Mouse (Mus musculus) left cerebral cortex, adult 8-10 months (tissue): ENCODE measurements at regions not wholly inside any gene's neighbourhood (a gene's known extent, or its start where the extent isn't known, plus 50 kb on each side); places are given as distances from the start of the nearest gene placed in this dataset.

Experiments used
- DNase-seq, 2 experiments: peaks; one replicate each; pipeline ENCODE4 v3.0.0; 2022; ENCODE audit warnings: low spot score in 2 of 2

DNA sequence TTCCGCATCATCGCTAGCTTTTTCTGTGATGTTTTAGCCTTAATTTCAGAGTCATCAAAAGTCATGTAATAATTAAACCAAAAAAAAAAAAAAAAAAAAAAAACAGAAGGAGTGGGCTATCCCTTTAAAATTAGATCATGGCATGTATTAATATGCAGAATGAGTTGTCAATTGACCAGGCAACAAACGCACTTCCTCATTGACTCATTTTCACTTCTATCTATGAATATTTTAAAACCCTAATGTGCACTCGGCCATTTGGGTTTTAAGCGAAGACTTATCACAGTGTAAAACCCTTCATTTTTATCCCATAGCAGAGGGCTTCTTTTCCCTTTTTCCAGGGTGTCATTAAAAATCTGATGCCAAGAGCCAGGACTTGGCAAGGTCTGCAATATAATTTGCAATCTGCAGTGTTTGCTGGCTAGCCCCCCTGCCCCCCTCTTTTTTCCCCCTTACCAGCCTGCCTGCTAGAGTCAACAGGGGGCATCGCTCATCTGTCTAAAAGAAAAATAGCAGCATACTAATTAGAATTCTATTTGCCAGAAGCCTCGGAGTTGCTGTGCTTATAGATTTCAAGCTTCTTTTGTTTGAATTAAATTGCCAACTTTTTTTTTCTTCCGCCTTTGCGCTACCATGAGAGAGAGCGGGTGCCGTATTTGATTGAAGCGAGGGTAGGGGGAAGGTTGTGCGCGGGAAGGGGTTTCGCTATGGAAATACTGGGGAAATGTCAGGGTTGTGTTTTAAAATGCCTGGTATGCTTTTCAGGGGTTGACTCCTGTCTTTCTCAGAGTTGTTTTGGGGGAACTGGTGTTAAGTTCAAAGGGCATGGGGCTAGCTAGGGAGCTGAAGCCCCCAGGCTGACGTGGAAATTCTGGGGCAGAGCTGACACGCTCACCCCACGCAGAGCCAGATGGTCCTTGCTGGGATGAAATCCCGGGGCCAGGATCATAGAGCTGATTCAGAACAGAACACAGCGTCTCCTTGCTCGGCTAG, 248.3 kb downstream of the Nr2f2 start:
- no peak for DNase-seq

DNA sequence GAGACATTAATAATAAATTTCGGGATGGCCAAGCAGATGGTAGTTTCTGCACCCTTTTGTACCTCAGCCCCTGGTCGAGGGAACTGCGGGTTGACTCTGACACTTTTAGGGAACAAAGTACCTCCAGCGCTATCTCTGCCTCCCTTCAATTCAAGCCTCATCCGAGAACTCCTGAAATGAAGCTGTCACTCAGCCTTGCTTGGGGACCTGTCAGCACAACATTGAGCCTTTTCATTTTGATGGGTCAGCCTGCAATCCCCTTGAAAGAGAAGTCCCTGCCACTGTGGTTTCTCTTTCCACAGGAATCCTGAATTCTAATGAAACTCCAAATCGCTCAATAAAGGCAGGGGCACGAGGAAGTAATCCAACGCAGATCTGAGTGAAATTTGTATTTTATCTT, 257.5 kb downstream of the Nr2f2 start:
- DNase-seq: no peak

DNA sequence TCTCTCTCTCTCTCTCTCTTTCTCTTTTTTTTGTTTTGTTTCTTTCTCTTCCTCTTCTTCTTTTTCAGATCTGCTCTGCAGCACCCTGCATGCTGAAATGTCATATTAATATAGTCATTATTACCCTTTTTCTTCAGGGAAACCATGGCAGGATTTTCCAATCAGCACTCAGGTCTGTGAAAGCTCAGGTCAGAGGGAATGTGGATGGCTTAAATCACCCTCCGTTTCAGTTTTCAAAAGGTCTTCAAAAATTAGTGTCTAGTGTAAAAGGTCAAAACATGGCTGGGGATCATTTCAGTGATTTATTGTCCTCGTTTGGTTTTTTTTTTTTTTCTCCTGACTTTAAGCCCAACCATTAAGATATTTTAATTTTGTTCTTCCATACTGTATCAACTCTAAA, 261.5 kb downstream of the Nr2f2 start:
- DNase-seq: no peak

DNA sequence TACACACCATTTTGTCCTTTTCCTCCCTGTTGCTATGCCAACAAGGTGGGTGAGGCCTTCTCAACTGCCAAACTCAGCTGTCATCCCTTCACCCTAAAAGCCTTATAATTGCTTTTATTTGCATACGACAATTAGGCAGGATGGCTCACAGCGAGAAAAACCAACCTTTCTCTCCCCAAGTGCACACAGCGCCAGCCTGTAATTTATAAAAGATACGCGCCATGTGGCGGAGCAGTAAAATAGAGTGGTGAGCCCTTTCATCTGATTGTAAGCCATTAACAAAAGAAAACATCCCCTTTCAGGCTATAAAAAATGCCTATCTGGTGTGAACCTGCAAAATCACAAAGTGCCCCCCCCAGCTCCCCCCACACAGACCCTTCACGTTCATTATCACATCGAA, 262.0 kb downstream of the Nr2f2 start:
- no peak for DNase-seq

DNA sequence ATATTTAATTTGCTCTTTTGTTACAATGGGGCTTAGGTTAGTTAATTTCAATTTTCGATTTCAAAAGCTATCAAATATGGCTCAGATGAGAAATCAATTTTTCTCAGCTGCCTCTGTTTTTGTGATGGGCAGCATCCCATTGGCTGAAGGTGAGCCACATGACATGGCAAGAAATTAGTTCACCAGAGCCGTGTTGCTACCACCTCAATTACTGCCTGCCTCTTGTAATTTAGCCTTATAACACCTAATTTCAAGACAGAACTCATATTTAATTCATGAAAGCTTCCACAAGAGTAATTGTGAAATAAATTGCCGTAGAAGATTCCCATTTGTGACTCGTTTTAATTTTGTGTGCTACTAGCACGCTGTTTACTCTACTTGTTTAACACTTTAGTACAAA, 262.9 kb downstream of the Nr2f2 start:
- DNase-seq: no peak

DNA sequence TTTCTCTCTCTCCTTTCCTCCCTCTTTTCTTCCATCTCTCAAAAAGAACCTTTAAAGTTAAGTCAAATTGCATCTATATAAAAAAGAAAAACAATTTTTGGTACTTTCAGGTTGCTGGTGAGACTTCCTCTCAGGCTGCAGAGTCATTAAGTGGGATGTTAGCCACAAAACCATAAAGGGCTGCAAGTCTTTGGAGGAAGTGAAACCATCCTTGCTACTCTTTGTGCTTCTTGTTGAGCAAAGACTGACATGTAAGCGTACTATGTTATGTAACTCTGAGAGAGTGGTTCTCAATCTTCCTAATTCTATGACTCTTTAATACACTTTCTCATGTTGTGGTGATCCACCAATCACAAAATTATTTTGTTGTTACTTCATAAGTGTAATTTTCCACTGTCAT, 267.5 kb downstream of the Nr2f2 start:
- DNase-seq: no peak

DNA sequence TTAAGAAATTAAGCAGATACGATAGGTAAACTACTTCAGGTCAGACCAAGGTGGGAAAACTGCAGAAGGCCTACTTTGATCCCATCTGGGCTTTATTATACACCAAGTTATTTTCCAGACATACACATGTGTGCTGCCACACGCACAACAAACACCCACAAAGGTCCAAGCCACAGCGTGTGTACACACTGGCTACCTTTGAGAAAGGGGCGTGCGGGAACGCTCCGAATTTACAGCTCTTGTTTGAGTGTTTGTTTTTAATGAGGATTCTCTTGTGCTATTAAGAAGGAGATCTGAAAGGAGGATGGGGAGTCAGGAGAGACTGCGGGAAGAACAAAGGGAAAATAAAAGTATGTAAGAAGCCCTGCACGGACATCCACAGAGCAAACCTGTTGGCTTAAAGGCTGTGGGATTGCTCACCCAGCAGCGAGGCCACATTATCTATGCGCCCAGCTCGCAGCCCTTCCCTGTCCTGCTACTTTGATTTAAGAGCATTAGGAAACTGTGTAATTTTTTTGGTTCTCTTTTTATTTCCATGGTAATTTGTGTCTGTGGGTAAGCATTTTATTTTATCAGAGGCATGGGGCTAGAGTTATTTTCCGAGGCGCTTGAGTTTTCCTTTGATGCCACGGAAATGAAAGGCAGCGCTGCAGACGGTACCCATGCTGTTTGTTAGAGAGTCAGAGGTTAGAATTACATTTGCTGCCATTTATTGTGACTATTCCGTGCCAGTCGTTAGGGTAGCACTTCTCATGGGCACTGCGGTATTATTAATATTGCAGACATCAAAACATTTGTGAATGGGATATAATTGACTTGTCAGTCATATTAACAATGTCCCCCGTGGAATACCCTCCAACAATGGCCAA, 272.4 kb downstream of the Nr2f2 start:
- DNase-seq: no peak

DNA sequence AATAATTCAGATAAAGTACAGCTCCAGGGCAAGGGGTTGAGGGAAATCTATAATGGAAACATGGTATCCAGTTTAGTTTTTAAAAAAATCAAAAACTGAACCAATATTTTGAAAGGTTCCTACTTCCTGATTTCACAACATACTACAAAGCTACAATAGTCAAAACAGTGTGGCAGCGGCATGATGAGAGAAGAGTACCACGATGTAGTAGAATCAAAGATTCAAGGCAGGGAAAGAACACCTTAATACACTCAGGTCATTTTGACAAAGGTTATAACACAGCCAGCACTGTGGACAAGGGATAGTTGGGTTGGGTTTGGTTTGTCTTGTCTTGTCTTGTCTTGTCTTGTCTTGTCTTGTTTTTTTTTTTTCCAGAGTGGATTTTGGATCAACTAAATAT, 274.4 kb downstream of the Nr2f2 start:
- DNase-seq: no peak

DNA sequence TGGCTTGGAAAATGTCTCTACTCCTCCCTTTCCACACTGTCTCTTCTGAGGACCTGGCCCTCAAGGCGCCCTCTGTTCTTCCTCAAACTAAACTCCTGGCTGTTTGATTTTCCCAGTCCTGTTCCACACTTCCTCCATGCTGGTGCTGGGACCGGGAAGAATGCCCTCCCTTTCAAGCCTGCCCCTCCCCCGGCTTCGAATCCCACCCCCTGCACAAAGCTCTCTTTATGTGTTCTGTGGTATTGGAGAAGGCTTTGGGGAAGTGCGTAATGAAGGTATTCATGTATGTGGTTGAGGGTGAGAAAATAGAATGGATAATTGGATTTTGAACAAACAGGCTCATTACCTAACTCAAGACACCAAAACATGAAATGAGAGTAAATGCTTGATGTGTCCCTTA, 277.4 kb downstream of the Nr2f2 start:
- no peak for DNase-seq

DNA sequence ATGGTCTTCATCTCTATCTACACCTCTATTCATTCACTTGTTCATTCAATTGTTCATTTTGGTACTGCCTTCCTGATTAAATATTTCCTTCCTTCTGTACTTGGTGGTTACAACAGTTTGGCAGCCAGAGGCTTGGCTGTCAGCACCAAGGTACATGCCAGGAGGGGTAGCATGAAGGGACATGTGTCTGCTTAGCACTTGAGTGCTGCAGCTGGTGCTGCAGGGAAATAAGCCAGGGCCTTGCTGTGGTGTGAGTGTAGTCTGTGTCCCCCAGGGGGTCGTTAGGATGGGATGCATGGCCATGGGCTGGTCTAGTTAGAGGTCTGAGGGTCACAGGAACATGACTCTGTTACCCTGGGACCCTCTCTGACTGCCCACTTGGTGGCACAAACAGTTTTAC, 296.9 kb downstream of the Nr2f2 start:
- DNase-seq: no peak

DNA sequence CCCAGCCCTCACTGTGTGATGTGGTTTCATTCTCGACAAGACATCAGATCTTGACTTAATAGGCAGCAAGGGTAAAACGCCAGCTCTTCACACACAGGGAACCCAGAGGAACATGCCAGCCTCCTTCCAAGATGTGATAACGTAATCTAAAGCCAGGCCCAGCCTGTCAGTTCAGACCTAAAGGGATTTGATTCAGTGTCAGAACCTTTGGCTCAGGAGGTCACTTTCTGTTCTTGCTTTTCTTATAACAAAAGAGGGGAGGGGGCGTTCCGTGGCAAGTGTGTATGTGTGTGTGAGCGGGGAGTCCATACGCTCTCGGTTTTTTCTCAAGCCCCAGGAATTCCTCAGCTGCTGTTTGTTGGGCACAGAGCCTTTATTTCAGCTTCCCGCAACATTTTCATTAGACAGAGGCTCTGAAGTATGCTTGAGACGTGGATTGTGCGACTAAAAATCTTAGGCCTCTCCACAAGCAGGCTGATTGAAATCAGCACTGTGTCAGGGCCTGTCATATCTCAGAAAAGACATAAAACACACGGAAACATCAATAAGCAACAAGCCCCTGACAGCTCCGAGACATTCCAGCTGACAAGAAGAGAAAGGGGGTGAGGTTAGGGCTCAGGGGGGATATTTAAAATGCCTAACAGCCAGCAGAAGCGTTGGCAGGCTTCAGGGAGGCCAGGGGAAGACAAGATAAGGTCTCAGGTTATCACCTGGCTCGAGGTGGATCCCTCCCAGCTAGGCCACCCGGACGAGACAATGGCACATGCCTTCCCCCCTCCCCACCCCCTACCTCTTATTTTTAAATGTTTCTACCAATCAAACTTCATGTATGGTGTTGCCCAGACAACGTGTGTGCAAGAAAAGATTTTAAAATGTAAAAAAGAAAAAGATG, 298.5 kb downstream of the Nr2f2 start:
- DNase-seq: no peak

DNA sequence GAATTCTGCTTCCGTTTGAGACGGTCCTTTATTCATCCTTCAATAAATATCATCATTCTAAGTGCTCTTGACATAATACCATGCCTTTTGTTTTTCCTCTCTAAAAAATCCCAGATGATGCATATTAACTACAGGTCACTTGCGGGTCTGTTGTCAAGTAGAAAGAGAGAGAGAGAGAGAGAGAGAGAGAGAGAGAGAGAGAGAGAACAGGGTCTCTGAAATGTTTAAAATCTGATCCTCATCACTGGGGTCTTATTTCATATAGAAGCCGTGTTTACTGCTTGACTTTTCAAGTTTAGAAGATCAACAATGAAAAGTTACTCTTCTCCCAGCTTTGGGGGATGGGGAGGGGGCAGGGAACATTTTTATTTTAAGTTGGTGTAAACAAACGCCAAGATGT, 299.5 kb downstream of the Nr2f2 start:
- no peak for DNase-seq

DNA sequence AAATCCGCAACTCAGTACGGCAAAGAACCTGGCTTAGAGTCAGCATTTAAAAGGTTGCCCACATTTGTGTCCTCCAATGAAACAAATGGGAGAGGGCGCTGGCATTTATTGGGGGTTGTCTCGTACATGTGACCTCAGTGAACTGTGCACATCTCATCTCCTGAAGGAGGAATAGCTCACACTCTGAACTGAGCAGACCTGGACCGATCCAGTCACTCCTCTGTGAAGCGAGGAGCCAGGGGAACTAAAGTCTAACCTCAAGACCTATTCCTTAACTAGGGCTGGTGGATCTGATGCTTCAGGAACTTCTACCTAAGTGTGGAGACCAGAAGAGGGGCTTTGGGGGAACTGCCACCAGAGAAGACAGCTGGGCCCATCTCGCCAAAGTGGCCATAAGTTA, 300.1 kb downstream of the Nr2f2 start:
- DNase-seq: no peak

DNA sequence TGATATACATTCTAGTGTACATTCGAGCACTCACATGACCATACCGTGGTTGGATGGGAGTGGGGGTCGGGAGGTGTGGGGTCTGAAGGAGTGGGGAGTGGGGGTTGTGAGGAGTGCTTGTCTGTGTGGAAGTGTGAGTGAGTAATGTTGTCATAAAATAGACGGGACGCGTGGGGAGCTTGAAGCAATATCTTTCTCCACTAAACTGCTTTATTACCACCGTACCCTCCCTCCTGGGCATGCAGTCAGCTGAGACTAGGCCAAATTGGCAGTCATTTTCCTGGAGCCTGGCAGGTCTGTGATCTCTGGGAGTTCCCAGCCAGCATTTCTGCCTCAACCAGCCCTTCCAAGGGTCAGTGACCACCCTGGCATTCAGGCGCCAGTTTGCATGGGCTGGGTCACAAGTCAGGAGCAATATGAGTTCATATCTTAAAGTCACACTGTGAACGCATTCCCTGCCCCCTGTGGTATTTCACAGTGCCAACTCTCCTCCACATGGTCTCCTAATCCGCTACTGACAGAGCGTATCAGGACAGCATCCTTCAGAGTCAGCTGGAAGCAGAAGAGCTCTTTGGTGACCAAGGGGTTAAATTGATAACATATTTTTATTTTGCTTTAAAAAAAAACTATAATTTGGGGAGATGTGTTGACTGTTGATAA, 300.9 kb downstream of the Nr2f2 start:
- DNase-seq: no peak

DNA sequence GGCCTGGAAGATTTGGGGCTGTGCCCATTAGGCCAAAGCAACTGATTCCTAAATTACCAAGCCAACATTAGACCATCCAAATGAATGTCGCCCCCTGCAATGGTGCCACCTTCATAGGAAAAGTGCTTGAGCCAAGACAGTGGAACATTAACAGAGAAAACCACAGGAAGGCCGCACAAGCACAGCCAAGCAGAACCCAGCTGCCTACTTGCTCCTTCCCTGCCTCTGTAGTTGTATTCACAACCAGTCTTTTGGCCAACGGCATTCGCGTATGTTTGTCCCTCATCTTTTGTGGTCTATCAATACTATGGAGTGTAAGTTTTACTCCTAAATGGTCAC, 319.2 kb downstream of the Nr2f2 start:
- no peak for DNase-seq

DNA sequence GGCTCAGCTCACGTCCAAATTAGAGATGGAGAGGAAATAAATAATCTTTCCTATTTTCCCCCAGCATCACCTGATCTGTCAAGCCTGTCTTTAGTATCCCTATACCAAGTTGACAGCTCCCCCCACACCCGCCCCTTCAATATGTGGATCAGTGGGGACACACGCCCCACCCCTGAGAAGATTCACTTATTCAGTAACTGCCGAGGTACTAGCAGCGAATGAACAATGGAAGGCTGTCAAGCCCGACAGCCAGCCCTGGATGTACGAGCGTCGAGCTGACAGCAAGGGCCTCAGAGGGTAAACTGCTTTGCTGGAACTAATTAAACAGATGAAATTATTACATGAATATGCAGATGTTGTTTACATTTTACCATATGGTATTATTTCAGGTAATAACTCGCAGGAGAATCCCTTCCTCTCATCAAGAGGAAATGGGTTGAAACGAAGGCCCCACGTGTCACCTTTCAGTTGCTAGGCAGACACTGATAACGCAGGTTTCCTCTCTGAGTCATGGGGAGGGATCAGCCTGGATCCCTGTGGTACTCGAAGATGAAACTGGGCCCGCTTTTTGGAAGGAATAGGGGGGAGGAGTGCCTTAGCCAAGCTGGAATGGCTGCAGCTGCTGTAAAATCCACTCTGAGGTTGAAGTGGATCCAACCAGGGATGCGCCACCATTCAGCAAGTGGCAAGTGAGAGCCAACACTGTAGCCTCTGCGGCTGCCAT, 319.7 kb downstream of the Nr2f2 start:
- DNase-seq: no peak

DNA sequence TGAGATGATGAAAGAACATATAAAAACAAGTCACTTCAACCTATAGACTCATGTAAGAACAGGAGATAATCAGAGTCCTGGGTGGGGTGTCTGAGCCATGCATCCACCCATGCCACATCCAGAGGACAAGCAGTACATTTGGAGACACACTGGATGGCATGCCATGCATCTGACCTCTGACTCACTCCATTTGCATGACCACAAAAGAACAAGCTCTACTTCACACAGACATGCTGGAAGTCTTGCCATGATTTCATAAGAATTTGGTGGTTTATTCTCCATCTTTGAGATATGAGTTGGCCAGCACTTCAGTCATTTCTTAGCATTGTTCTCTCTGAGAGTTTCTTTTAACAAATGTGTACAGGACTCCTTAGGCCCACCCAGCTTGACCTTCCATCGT, 329.5 kb downstream of the Nr2f2 start:
- DNase-seq: no peak

DNA sequence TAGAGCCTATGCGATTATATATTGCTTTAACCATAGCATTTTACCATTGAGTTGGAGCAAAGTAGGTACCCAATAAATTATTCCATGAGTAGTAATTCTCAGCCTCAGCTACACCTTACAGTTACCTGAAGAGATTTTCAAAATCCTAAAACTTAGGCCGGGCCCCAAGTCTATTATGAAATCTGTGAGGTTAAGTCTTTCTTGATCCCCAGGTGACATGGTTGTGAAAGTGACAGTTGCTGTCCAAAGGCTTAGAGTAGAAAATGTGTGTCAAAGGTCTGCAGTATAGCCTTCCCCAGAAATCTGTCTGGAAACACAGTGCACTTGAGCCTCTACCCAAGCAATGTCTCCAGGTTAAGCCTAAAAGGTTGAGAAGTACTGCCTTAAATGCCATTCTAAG, 333.7 kb downstream of the Nr2f2 start:
- DNase-seq: no peak

DNA sequence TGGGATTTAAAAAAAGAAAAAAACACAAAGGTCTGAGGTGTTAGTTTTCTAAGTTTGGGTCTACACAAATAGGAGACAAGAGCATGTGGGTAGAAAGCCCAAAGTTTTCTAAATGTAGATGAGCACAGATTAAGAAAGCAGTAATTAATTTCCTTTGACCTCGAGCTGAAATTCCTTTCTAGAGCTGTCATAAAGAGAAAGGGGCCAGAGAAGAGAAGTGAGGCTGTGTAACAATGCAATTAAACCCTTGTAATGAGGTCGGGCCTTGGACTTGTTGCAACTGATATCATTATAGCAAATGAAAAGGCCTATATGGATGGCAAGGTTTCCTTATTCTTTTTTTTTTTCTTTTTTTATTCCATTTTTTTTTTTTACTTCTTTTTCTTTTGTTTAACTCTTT, 337.2 kb downstream of the Nr2f2 start:
- no peak for DNase-seq

DNA sequence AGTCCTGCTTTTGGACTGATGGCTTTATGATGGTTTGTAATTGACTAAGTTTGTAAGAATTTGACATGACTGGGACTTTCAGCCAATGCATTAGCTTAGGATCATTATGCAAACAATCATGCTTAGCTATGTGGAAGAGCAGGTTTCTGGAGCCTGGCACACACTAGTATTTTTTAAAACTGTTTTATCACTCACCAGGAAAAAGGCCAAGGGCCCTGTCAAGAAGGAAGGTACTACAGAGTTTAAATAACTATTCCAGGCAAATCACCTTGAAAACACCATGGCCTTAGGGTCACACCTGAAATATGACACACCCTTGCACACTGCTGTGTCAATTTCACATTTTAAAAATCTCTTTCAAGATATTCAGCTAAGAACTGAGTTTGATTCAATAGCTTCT, 341.0 kb downstream of the Nr2f2 start:
- DNase-seq: no peak
